Mouse (Mus musculus) cerebral cortex, adult 2 months (tissue): ENCODE results near the gene Eloa.

ENCODE experiments used
- WGBS: fragments of 180-500 bp; shearing (Covaris S2); methylation state at CpG from one replicate; pipeline ENCODE4 v1.1.7; 2018; 5-methylcytosine and 5-hydroxymethylcytosine counted together

The Eloa gene

DNA sequence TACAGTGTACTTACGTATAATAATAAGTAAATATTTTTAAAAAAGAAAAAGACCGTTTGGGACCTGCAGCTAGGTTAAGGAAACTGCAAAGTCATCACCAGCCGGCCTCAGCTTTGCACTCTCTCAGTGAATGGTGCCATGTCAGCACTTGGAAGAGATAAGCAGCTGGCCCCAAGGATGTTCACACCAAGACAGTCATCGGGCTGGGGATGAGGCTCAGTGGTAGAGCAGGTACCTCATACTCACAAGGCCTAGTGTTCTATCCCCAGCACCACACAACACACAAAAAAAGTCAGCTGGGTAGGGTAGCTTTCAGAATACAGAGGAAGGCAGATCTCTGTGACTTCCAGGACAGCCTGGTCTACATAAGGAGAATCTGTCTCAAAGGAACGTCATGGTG is 36.4 kb downstream of the Eloa start:
- 91% methylated on average over 5 of the region's 5 CpGs for WGBS

DNA sequence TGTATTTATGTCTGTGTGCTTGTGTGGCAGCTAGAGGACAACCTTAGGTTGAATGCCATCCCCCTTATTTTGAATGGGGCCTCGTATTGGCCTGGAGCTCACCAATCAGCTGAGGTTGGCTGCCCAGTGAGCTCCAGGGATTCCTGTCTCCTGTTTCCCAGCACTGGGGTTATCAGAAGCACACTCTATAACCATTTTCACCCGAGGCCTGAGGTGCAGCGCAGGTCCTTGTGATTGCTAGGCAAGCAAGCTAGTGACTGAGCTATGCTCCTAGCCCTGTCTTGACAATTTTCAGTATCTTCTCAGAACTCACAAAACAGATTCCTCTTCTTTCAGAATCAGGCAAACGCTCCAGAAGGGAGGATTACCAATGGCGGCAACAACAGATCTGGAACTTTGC is 37.0 kb downstream of the Eloa start:
- WGBS = 85% methylated on average over 5 of the region's 5 CpGs

- 18% methylated on average over 7 of the region's 7 CpGs for WGBS
These were observed 40.0 kb downstream of the Eloa start for GRCm38 (mm10) chr4:135981524-135982063.

DNA sequence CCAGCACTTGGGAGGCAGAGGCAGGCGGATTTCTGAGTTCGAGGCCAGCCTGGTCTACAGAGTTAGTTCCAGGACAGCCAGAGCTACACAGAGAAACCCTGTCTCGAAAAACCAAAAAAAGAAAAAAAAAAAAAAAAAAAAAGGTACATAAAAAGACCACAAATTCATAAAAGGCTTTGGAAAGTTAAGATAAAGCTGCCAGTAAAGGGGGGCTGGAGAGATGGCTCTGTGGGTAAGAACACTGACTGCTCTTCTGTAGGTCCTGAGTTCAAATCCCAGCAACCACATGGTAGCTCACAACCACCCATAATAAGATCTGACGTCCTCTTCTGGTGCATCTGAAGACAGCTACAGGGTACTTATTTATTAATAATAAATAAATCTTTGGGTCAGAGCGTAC is 41.3 kb downstream of the Eloa start:
- WGBS = 91% methylated on average over 5 of the region's 5 CpGs

DNA sequence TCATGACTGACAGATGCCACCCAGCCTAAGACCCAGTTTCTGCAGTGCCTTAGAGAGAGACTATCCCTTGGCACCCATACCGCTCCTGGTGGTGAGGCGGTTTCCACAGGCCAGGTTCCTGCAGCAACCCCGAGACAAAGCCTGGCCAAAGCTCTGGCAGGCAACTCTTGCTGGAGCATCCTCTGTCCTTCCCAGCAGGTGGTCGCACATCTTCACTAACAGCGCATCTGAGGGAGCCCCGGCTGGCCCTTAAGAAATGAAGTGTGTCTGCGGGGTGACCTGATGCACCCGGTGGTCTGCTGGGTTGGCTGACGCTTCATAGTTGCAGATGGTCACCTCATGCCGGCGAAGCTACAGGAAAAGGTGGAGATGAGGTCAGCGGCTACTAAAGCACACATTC is 45.4 kb downstream of the Eloa start:
- 93% methylated on average over 12 of the region's 12 CpGs for WGBS

- 47% methylated on average over 13 of the region's 13 CpGs for WGBS
These were observed 48.4 kb downstream of the Eloa start for GRCm38 (mm10) chr4:135972911-135973811.

DNA sequence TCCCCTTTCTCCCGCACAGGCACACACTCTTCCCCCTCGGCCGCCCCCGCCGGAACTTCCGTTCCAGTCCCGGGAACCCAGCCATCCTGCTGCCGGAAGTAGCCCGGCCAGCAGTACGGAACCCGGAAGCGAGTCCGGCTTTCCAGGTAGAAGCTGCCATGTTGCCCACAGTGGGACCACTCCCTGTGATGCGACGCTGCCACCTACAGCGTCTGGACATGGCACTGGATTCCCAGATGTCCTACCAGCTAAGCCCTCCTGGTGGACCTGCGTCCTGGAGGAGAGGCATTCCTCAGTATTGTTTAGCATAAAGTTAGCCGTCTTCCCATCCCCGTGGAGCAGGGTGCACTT is 49.0 kb downstream of the Eloa start, which contains the start of gene Lypla2:
Lypla2 (minus strand) TSS at position 71 of the 351 bp plus-strand sequence.
- WGBS = 1% methylated on average over 19 of the region's 19 CpGs

GRCm38 (mm10) chr4:135971805-135972555 is 49.6 kb downstream of the Eloa start:
- WGBS = 2% methylated on average over 35 of the region's 35 CpGs

GRCm38 (mm10) chr4:135970585-135970984 is 51.0 kb downstream of the Eloa start:
- WGBS = 82% methylated on average over 11 of the region's 11 CpGs

- WGBS = 75% methylated on average over 13 of the region's 13 CpGs
These were observed 52.4 kb downstream of the Eloa start for GRCm38 (mm10) chr4:135969070-135969750.

- 72% methylated on average over 19 of the region's 19 CpGs for WGBS
These were observed 53.2 kb downstream of the Eloa start for GRCm38 (mm10) chr4:135968271-135968869.

- 82% methylated on average over 18 of the region's 18 CpGs for WGBS
These were observed 54.3 kb downstream of the Eloa start for GRCm38 (mm10) chr4:135967086-135967760.

DNA sequence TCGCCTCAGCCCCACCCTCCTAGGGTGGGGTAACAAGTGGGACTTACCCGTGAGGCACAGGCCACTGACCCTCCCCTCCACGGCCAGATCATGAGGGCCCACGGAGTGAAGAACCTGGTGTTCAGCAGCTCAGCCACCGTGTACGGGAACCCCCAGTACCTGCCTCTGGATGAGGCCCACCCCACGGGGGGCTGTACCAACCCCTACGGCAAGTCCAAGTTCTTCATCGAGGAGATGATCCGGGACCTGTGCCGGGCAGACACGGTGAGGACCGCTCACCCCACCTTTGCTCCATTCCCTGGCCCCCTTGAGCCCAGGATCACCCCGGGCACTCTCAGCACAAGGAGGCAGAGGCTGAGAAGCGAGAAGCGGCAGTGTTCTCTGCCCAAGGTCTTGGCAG is 55.3 kb downstream of the Eloa start:
- WGBS = 92% methylated on average over 16 of the region's 16 CpGs

DNA sequence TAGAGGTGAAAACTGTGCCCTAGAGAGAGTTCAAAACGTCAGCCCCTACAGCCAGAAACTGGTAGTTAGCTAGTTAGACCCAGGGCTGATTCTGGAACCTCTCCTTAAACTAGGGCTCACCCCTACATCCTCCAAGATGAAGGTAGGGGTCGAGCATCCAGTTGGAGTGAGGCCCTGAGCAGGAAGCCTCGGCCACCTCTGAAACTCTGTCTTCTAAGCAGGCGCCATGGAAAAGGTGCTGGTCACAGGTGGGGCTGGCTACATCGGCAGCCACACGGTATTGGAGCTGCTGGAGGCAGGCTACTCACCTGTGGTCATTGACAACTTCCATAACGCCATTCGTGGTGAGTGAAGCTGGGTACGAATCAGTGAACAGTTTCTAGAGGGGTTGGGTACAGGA is 56.5 kb downstream of the Eloa start:
- 88% methylated on average over 9 of the region's 9 CpGs for WGBS

DNA sequence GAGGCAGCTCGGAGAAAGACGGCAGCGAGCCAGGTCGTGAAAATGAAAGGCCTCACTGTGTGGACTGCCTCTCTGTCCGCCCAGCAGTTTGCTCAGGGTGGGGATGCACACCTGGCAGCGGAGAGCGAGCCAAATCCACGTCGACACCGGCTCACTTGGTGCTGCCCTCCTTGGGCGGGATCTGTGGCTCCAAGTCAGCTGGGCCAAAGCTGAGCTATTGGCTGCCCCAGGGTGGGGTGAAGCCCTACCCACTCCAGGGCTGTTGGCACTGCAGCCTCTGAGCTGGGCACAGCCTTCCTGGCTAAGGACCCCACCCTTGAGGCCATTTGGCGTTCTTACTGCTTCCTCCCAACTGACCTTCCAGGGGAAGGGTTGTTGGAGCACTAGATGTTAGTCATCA is 57.1 kb downstream of the Eloa start:
- 3% methylated on average over 12 of the region's 12 CpGs for WGBS

GRCm38 (mm10) chr4:135963457-135964193 is 57.9 kb downstream of the Eloa start, which contains the start of gene Gale:
Gene Gale, plus strand, starts transcription at chr4:135963727.
- under 1% methylated on average over 56 of the region's 56 CpGs for WGBS

GRCm38 (mm10) chr4:135962946-135963345 is 58.6 kb downstream of the Eloa start:
- 6% methylated on average over 15 of the region's 15 CpGs for WGBS

DNA sequence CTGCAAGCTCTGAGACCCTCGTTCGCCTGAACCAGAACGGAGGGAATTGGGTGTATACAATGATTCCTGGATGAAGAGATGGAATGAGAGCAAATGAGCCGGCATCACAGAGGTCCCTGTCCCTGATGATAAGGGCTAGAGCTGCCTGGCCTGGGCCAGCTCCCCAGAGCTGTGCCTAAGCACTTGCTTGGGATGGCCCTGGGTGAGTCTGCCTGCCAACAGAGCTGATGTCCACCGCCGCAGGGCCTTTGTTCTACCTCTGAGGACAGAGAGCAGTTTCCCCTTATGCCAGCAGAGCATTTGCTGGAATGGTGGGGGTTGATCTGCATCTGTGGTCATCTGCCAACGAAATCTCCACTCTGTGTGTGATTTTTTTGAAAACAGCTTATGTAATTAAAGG is 59.4 kb downstream of the Eloa start:
- WGBS = 77% methylated on average over 7 of the region's 7 CpGs

DNA sequence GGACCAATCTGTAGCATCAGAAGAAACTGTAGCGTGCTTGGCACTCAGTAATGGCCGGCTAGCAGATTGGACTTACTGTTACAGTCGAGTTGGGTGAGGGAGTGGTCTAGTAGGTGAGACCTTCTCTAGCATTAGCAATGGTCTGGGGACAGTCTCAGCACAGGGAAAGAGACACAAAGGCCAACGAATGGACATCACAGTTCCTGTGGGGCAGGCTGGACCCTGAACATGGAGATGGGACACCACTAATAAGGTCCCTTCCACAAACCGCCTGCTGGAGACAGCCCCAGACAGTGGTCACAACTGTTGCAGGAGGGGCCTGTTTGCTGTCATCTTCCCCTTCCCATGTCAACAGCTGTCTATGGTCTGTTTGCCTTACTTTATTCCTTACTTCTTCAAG is 59.9 kb downstream of the Eloa start:
- 91% methylated on average over 5 of the region's 5 CpGs for WGBS

GRCm38 (mm10) chr4:135960717-135961116 is 60.8 kb downstream of the Eloa start:
- WGBS = 32% methylated on average over 5 of the region's 5 CpGs
